Mouse (Mus musculus) thymus, adult 18-20 months (tissue): ENCODE results near the gene Ambp.
A peak's percentile ranks its signal among the peaks of the same experiment; 100 is the strongest.

Experiments used
- DNase-seq, 2 experiments: peaks; one replicate each; pipeline ENCODE4 v3.0.0; 2022; ENCODE audit warnings: mixed read lengths in 2 of 2

The Ambp gene

DNA sequence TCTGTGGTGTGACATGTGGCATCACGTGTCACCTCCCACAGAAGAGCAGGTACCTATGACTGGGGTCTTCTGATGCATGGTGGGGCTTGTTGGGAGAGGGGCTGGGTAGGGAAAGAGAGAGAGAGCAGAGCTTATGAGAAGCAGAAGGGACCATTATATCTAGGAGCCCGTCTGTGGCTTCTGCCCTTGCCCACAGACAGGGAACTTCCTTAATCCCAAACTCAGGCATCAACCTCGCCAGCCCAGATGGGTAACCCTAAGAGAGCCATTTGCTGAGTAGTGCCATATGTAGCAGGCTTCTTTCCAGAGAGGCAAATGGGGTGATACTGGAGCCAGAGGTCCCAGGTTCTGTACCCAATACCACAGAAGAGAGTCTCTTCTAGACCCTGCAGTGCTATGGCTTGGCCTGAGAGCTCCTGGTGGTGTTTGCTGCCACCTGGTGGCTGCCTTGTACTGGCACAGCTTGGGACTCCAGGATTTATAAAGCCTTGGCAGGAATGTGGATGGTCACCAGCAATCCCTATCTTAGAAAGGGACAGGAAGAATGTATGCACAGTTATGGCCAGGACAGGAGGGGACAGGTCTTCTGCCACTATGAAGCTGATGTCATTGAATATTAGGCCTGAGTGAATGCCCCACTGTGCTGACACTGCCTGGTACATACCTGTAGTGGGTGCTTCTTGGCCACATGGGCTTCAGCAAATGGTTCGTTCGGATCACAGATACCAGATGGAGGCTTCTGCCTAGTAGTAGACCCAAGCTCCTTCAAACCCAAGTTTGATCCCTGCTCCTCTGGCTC lies 35.8 kb downstream of the Ambp start:
- peak; percentile 46 to 61 for DNase-seq

DNA sequence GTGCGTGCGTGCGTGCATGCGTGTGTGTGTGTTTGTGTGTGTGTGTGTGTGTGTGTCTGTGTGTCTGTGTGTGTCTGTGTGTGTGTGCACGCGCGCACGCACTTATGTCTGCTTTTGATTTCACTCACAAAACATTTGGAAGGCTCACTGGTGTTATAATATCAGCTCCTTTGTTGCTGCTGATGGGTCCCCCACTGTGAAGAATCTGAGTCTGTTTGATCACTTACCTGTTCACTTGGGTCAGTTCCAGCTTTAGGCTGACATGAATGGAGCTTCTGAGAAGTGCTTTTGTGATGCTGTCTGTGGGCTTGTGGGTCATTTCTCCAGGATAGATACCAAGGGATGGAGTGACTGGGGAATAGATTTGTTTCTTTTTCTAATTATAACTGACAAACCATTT lies 48.9 kb downstream of the Ambp start:
- no peak for DNase-seq

DNA sequence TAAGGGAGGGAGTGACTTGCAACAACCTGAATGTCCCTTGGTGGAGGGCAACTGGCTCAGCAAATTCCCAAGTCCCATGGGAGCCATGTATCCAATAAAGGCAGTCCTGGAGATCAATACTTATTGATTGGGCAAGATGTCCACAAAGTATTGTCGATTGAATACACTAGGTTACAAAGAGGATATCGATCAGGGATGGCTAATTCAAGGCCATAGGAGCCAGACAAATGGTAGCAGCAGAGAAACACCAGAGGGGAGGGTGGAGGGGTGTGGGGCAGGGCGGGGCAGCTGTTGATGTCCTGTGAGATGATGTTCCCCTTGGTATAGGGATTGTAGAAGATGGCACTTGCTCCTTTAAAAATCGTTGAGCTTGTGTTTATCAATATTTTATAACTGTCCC lies 52.6 kb downstream of the Ambp start:
- DNase-seq: no peak

DNA sequence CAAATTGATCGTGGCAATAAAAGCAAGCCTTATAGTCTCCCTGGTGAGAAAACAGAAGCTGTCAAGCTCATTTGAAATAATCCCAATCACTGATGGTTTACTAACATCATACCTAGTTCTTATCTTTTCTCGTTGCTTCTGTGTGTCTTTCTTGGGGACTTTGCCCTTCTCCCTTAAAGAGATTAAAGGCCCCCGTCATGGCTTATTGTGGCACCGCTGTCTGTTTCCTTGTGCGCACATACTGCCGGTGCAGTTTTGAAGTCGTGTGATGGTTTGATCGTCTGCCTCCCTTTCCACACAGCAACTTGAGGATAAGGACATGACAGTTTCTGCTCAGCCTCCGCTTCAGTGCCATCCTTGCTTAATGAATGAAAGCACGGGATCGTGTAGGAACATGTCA lies 54.1 kb downstream of the Ambp start:
- no peak for DNase-seq

DNA sequence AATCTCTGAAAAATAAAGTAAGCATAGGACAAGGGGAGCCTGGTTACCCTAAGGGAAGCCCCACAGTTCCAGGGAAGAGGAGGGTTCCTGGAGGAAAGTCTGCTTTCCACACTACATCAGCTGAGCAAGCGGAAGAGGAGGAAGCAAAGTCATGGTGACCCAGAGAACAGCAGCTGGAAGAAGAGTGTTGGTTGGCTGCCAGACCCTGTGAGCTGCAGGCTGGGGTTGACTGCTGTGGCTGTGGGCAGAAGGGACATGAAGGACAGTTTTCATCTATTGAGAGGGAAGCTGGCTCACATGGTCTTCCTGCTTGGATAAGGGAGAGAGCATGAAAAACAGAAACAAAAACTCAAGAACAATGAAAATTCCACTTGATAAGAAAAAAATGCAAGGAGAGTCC lies 57.0 kb downstream of the Ambp start:
- DNase-seq: no peak
